Mouse (Mus musculus): ENCODE measurements around the gene Pold2. TPM values are rescaled to one million over a fixed set of nuclear protein-coding genes. Genes with fewer than 3 reads are reported as not detected.

The Pold2 gene
- polyA plus RNA-seq, 1 experiment from 2014 or later: 162 TPM

- Histone ChIP-seq H3K9me3 (no peaks in the 10 kb centered on the region), H3K27me3 (ENCODE audit: insufficient read depth, poor library complexity, severe bottlenecking) (peaks cover under 1% of the 10 kb centered on the region; the same call in 1 of the 2 replicates), H3K4me3 (no peak overlapping the region), H3K36me3 (no peaks in the 10 kb centered on the region), H3K4me1 (peaks cover 31% of the 10 kb centered on the region), H3K27ac (peak overlapping the region; percentile 31; the same call in 1 of the 2 replicates)
- DNase-seq (ENCODE audit: low spot score): peak; percentile 14
- WGBS: 67% methylated on average over 4 of the region's 4 CpGs
Measured at GRCm38 (mm10) chr11:5908642-5909041, 30.6 kb upstream of the Pold2 start.

- no peaks in the 10 kb centered on the region for H3K9me3 ChIP-seq
- no peak overlapping the region for H3K4me3 ChIP-seq
- H3K27ac ChIP-seq: no peak overlapping the region
- DNase-seq (ENCODE audit: low spot score): peak; percentile 36
- peaks cover 35% of the 10 kb centered on the region for H3K4me1 ChIP-seq
- no peaks in the 10 kb centered on the region for H3K36me3 ChIP-seq
- H3K27me3 ChIP-seq (ENCODE audit: insufficient read depth, poor library complexity, severe bottlenecking): peaks cover 16% of the 10 kb centered on the region; the same call in 1 of the 2 replicates
- 71% methylated on average over 5 of the region's 5 CpGs for WGBS
Measured at GRCm38 (mm10) chr11:5907096-5907495, 29.0 kb upstream of the Pold2 start.

- Histone ChIP-seq H3K4me3 (no peak overlapping the region), H3K36me3 (no peaks in the 10 kb centered on the region), H3K27ac (0 out of 2 replicates have a peak overlapping the region, but pooled peaks have one; percentile 6), H3K27me3 (ENCODE audit: insufficient read depth, poor library complexity, severe bottlenecking) (peaks cover 26% of the 10 kb centered on the region), H3K9me3 (no peaks in the 10 kb centered on the region), H3K4me1 (peaks cover 47% of the 10 kb centered on the region)
- peak; percentile 63 for DNase-seq (ENCODE audit: low spot score)
- 81% methylated on average over 10 of the region's 10 CpGs for WGBS
Measured at GRCm38 (mm10) chr11:5905778-5906518, 27.9 kb upstream of the Pold2 start.

- Histone ChIP-seq H3K27ac (no peak overlapping the region), H3K4me3 (no peak overlapping the region), H3K27me3 (ENCODE audit: insufficient read depth, poor library complexity, severe bottlenecking) (peaks cover 31% of the 10 kb centered on the region), H3K9me3 (no peaks in the 10 kb centered on the region), H3K4me1 (peaks cover 50% of the 10 kb centered on the region), H3K36me3 (no peaks in the 10 kb centered on the region)
- DNase-seq (ENCODE audit: low spot score): peak; percentile 51
- WGBS: 87% methylated on average over 6 of the region's 6 CpGs
Measured at GRCm38 (mm10) chr11:5904871-5905270, 26.8 kb upstream of the Pold2 start.

- peak; percentile 73 for DNase-seq (ENCODE audit: low spot score)
- Histone ChIP-seq H3K4me3 (no peak overlapping the region), H3K27ac (0 out of 2 replicates have a peak overlapping the region, but pooled peaks have one; percentile 11), H3K36me3 (no peaks in the 10 kb centered on the region), H3K27me3 (ENCODE audit: insufficient read depth, poor library complexity, severe bottlenecking) (peaks cover 35% of the 10 kb centered on the region), H3K4me1 (peaks cover 47% of the 10 kb centered on the region), H3K9me3 (no peaks in the 10 kb centered on the region)
- 91% methylated on average over 19 of the region's 19 CpGs for WGBS
Measured at GRCm38 (mm10) chr11:5904357-5904756, 26.3 kb upstream of the Pold2 start.

GRCm38 (mm10) chr11:5903844-5904243 lies 25.8 kb upstream of the Pold2 start:
- Histone ChIP-seq H3K4me1 (peaks cover 47% of the 10 kb centered on the region), H3K4me3 (no peak overlapping the region), H3K27me3 (ENCODE audit: insufficient read depth, poor library complexity, severe bottlenecking) (peaks cover 40% of the 10 kb centered on the region), H3K9me3 (no peaks in the 10 kb centered on the region), H3K27ac (no peak overlapping the region), H3K36me3 (no peaks in the 10 kb centered on the region)
- 80% methylated on average over 2 of the region's 2 CpGs for WGBS
- no peak for DNase-seq (ENCODE audit: low spot score)

- peak overlapping the region; percentile 51 for H3K4me3 ChIP-seq
- no peaks in the 10 kb centered on the region for H3K36me3 ChIP-seq
- H3K4me1 ChIP-seq: peaks cover 56% of the 10 kb centered on the region
- peaks cover 46% of the 10 kb centered on the region for H3K27me3 ChIP-seq (ENCODE audit: insufficient read depth, poor library complexity, severe bottlenecking)
- DNase-seq (ENCODE audit: low spot score): no peak
- no peaks in the 10 kb centered on the region for H3K9me3 ChIP-seq
- 11% methylated on average over 6 of the region's 6 CpGs for WGBS
- peak overlapping the region; percentile 93 for H3K27ac ChIP-seq
Measured at GRCm38 (mm10) chr11:5902390-5902789, 24.3 kb upstream of the Pold2 start.

GRCm38 (mm10) chr11:5901950-5902349 lies 23.9 kb upstream of the Pold2 start:
- Histone ChIP-seq H3K4me3 (peak overlapping the region; percentile 51), H3K27ac (peak overlapping the region; percentile 93), H3K4me1 (peaks cover 59% of the 10 kb centered on the region), H3K36me3 (no peaks in the 10 kb centered on the region), H3K9me3 (no peaks in the 10 kb centered on the region), H3K27me3 (ENCODE audit: insufficient read depth, poor library complexity, severe bottlenecking) (peaks cover 46% of the 10 kb centered on the region)
- 3% methylated on average over 32 of the region's 32 CpGs for WGBS
- DNase-seq (ENCODE audit: low spot score): peak; percentile 90

- DNase-seq (ENCODE audit: low spot score): peak; percentile 66
- H3K27ac ChIP-seq: peak overlapping the region; percentile 93
- peaks cover 47% of the 10 kb centered on the region for H3K27me3 ChIP-seq (ENCODE audit: insufficient read depth, poor library complexity, severe bottlenecking)
- no peaks in the 10 kb centered on the region for H3K9me3 ChIP-seq
- H3K4me1 ChIP-seq: peaks cover 61% of the 10 kb centered on the region
- H3K4me3 ChIP-seq: peak overlapping the region; percentile 51
- 24% methylated on average over 3 of the region's 3 CpGs for WGBS
- peaks cover 5% of the 10 kb centered on the region; the same call in 1 of the 2 replicates for H3K36me3 ChIP-seq
Measured at GRCm38 (mm10) chr11:5901320-5901719, 23.2 kb upstream of the Pold2 start.

GRCm38 (mm10) chr11:5899286-5899685 lies 21.2 kb upstream of the Pold2 start:
- H3K9me3 ChIP-seq: no peaks in the 10 kb centered on the region
- peaks cover 50% of the 10 kb centered on the region for H3K27me3 ChIP-seq (ENCODE audit: insufficient read depth, poor library complexity, severe bottlenecking)
- 85% methylated on average over 10 of the region's 10 CpGs for WGBS
- peak overlapping the region; percentile 95 for H3K27ac ChIP-seq
- H3K36me3 ChIP-seq: peaks cover 11% of the 10 kb centered on the region; the same call in 1 of the 2 replicates
- DNase-seq (ENCODE audit: low spot score): no peak
- peaks cover 74% of the 10 kb centered on the region for H3K4me1 ChIP-seq
- peak overlapping the region; percentile 70; the same call in 1 of the 2 replicates for H3K4me3 ChIP-seq

- H3K27me3 ChIP-seq (ENCODE audit: insufficient read depth, poor library complexity, severe bottlenecking): peaks cover 48% of the 10 kb centered on the region
- WGBS: 9% methylated on average over 5 of the region's 5 CpGs
- peak within 1 kb of the TSS; percentile 95 for H3K27ac ChIP-seq
- peaks cover 82% of the 10 kb centered on the region for H3K4me1 ChIP-seq
- peak; percentile 93 for DNase-seq (ENCODE audit: low spot score)
- H3K4me3 ChIP-seq: peak within 1 kb of the TSS; percentile 70
- no peaks in the 10 kb centered on the region for H3K9me3 ChIP-seq
- peaks cover 11% of the 10 kb centered on the region; the same call in 1 of the 2 replicates for H3K36me3 ChIP-seq
Measured at GRCm38 (mm10) chr11:5898531-5898930, 20.4 kb upstream of the Pold2 start, which contains the start of gene Myl7. Gene Myl7, minus strand, starts transcription at chr11:5898782.

GRCm38 (mm10) chr11:5897839-5898238 lies 19.7 kb upstream of the Pold2 start:
- peak overlapping the region; percentile 70 for H3K4me3 ChIP-seq
- no peaks in the 10 kb centered on the region for H3K9me3 ChIP-seq
- H3K36me3 ChIP-seq: peaks cover 11% of the 10 kb centered on the region; the same call in 1 of the 2 replicates
- H3K27me3 ChIP-seq (ENCODE audit: insufficient read depth, poor library complexity, severe bottlenecking): peaks cover 41% of the 10 kb centered on the region
- H3K4me1 ChIP-seq: peaks cover 84% of the 10 kb centered on the region
- WGBS: 2% methylated on average over 10 of the region's 10 CpGs
- peak overlapping the region; percentile 95 for H3K27ac ChIP-seq
- DNase-seq (ENCODE audit: low spot score): no peak

- no peak for DNase-seq (ENCODE audit: low spot score)
- Histone ChIP-seq H3K27me3 (ENCODE audit: insufficient read depth, poor library complexity, severe bottlenecking) (peaks cover 35% of the 10 kb centered on the region), H3K36me3 (peaks cover 11% of the 10 kb centered on the region; the same call in 1 of the 2 replicates), H3K27ac (peak overlapping the region; percentile 95), H3K4me1 (peaks cover 84% of the 10 kb centered on the region), H3K9me3 (no peaks in the 10 kb centered on the region), H3K4me3 (peak overlapping the region; percentile 70)
- WGBS: 3% methylated on average over 16 of the region's 16 CpGs
Measured at GRCm38 (mm10) chr11:5897230-5897629, 19.1 kb upstream of the Pold2 start.

Data from heart, embryonic 10.5 days (tissue).